Mouse (Mus musculus): ENCODE measurements around the gene Nr6a1.

Gene Nr6a1

DNA sequence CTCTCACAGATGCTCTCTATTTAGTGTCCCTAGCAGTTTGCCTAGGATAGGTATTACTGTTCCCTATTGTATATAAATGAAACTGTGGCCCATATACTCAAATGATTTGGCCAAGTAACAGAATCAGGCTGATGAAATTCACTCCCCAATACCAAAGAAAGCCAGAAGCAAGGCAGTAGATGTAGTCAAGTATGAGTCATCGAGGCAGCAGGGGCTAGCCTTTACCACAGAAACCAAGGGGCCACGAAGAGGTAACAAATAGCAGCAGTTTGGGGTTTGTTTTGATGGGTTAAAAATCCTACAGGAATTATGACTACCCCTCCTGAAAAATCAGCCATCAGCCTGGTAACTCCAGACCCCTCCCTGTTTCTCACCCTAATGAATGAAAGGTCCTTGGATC lies 147.5 kb downstream of the Nr6a1 start:
- no peak for DNase-seq

DNA sequence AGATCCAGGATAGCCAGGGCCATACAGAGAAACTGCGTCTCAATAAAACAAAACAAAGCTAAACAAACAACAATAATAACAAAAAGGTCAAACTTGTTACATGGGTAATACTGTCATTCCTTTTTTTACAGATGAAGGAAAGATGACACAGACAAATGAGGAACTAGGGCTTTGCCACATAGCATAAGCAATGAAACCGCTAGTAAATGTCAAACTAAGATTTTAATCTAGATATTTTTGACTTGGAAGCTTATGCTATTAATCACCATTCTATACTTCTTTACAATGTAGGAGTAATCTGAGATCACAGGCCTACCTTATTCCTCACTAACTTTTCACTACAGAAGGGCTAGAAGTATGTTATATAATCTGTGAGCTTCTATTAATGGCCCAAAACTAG lies 150.2 kb downstream of the Nr6a1 start:
- DNase-seq, result no peak

DNA sequence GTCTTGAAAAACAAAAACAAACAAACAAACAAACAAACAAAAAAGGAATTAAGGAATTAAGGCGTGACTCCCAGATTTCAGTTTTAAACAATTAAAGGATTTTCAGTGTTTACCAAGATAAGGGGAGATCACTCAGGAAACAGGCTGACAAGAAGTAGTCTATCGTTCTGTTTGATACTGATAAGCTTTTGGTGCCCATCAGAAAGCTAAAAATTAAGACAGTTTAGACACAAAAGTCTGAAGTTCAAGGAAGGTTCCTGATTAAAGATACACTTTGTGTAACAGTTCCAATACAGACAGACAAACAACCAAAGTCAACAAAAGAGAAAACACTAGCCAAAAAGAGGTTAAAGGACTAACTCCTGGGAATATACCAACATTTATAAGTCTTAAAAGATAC lies 152.6 kb downstream of the Nr6a1 start:
- DNase-seq, result no peak

DNA sequence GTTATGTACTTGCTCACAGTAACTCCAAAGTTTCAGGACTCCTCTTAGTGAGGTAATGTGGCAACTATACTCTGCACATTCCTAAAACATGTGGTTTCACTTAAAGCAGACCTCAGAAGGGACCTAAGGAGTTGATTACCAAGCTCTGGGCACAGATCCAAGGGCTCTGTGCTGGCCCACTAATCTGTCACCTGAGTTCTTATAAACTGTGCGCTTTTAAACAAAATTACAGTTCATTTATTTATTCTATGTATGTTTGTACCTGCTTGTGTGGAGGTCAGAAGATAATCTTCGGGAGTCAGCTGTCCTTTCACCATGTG lies 156.1 kb downstream of the Nr6a1 start:
- no peak for DNase-seq

DNA sequence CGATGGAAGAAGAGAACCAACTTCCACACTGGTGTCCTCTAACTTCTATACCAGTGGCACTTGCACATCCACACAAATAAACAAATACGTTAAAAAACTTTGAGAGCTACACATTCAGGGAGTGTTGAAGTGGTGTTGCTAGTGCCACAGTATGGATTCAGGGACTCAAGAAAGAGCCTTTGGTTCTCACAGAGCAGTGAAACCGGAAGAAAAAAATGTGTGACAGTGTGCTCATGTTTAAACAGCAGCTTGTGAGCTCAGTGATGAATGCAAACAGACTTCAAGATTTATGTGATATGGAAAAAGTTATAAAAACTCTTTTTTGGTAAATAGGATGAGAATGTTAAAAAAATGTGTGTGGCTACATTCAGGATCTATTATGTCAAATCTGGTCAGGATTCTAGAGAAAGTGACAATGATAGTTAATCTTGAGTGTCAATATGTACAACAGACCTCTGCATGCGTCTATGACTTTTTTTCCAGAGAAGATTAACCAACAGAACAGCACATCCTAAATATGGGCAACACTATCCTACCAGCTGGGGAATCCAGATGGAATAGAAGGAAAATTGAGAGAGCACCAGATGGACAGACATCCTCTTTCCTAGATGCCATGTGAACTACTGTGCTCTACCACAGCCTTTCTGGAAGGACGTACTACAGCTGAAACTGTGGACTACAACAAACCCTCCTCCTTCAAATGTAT lies 156.6 kb downstream of the Nr6a1 start:
- no peak for DNase-seq

DNA sequence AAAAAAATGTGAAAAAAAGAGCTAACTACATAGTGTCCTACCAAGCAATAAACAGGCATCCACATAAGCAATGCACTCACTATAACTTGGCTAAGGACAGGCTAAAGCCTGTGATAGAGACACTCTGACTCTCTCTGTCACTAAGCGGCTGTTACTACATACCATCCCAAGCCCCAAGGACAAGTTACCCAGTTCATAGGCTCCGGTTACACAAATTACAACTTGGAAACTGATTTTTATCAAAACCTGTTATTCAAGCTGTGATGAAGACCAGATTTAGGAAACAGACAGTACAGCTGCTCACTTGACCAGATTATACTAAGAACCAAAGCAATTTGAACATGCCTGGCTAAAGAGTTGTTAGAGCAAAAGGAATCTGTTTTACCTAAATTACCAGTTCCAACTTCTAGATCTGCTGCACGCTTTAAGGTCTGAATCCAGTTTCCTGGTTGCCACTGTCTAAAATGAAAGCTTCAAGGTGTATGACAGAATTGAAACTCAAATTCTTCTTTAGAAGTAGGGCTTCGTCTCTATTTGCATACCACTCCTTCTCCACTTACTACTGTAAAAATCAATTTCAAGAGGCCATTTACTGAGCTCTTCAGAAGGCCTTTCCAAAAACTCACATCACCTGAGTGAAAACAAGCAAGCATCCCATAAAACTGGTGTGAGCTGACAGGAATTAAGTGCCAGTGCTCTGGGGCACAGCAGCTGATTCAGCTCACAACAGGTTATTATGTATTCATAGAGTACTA lies 160.1 kb downstream of the Nr6a1 start:
- DNase-seq, result no peak

DNA sequence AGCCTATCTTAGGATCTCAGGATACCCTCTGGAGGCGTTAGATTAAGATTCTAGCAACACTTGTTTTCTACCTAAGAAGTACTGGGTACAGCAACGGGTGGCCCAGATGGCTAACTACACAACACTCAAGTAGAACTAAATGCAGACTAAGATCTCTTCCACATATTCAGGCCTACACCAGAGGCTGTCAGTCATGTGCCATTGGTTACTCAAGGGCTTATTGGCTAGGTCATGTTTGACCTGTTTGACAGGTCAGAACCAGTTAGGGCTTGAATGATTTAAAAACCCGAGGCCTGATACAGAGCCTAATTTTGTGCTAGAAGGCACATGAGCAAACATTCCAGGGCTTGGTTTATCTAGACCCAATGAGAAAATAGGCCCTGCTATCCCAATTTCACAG lies 187.6 kb downstream of the Nr6a1 start:
- DNase-seq, result no peak

DNA sequence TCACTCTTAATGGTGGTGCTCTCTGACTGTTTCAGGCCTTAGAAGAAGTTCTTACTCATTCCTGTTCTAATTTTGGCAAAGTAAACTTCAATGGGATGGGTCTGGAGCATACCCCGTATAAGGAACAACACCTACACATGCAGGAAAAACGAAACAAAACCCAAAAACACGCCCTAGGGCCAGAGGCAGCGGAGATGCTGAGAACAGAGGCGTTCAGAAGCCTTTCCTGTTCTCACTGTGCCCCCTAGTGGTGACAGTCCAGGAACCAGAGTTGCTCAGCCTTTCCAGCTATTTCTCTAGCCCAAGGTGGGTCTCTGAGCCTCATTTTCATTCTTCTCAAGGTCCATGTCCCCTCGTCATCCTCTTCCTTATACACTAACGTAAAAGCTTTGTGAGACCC lies 188.1 kb downstream of the Nr6a1 start:
- DNase-seq, result peak; percentile 66 to 75

DNA sequence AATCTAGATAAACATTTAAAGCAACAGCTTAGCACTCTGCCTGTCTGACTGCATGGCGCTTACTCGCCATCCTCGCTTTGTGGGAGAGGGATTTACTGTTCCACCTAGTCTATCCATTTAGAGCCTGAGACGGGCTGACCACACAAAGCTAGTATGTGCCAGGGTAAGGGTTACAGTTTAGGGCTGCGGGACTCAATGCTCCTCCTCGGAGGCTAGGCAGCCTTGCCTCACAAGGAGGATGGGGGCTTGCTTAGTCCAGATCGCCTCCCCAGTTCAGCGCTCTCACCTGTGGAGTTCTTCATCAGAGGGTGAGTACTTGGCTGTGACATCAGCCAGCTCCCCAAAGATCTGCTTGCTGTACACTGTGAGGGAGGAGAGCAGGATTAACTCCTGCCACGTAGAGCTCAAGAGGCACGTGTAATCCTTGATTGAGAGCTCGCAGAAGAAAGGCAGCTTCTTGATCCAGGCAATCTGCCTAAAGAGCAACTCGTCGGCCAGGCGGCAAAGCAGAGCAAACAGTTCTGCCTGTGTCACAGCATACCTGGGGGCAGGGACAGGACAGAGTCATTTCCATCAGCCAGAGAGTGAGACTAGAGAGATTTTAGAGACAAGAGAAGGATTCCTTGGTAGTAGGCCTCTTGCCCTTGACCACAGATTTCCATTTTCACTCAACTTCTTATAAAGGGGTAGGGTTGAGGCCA lies 188.7 kb downstream of the Nr6a1 start:
- no peak for DNase-seq

DNA sequence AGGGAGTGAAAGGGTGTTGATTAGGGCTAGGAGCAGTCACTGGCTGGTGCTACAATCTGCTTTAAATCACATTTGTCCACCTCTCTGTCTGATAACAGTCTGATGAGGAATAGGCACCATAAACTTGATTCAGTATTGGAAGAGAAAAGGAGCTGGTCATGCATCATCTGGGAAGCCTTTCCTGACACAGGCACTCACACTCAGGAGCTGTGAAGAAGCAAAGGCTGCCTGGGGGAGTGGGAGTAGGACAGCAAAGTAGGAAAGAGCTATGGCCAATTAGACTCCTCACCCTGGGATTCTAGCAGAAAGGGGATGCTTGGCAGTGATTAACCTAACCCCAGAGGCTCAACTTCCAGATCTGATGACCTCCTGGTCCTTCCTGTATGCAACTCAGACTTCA lies 191.7 kb downstream of the Nr6a1 start:
- DNase-seq, result no peak

DNA sequence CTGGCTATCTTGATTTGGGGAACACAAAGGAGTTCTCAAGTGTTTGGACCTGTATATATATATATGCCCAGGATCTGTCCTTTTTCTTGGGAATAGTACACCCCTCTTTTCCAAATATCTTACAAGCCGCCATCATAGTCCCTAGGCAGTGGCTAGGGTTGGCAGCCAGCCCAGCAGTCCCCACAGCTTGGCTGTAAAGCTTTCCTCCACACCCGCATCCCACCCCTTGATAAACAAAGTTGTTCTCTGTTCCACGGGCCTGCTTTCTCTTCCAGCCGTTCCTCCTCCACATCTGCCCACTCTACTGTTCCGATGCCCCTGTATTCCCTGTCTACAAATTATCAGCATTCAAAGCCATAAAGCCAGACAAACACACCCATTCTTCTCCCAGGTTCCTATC lies 192.8 kb downstream of the Nr6a1 start:
- no peak for DNase-seq

DNA sequence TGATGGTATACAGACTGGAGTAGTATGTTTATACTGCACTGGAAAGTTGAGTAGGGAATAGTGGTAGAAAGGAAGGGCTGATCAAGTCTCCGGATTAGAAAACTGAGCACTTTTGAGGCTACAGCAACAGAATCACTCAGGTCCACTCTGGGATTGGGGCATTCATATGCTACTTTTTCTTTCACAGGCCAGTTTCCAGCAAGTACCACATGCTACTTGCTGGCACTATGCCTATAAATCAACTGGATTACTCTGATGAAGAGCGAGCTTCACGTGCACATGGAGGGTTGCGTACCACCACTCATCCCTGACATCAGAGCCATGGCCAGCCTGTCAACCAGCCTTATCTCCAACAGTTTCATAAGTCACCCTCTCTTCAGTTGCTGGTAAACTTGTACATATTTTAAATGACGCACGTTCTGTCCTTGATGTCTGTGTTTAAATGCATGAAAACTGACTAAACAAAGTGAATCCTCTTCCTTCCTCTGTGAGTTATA lies 197.1 kb downstream of the Nr6a1 start:
- DNase-seq, result no peak

DNA sequence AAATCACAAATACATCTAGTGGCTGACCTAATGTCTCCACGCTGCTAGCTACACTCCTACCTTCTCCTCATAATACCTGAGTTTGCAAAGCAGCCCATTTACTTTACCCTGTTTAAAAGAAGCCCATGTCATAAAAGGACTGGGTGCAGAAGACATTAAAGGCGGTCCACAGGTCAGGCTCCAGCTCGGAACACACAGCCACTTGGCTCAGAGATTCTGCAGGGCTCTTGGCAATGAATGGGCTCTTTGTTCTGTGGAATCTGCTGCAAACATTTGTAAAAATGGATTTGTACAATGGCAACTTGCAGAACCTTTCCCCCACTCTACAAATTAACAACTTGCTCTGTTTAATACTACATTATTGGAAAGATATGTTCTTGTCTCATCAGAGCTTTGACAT lies 202.1 kb downstream of the Nr6a1 start:
- DNase-seq, result no peak

DNA sequence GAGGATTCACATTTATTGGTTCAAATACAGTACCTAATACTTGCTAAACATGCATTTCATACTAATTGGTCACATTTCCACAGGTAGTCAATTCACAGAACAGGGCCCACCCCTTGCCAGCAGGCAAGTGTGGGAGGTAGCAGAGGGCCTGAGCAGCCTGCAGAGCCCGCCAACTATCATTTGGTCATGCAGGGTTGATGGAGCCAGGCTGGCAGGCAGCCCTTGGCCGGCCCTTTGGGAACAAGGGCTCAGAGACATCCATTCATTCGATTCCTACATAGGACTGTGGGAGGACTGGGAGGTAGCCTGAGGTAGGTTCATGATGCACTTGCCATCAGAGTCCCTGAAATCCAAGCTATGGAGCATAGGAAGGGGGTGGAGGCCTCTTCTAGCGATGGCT lies 204.1 kb downstream of the Nr6a1 start:
- peak; percentile 23 to 40 for DNase-seq

DNA sequence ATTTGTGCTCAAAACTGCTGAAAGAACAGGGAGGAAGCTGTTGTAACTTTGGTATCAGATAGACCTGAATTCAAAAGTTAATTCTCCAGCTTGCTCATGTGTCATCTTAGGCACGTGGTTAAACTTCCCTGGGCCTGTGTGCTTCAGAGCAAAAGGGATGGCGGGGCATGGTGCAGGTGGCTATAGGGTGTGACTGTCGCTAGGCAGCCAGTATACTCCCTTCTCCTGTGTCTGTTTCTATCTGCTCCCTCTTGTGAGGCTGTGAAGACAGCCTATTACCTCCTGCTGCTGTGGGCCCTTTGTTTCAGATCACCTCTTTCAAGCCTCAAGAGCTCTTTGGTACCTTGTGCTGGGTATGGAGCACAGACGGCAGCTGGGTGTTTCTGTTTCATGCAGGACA lies 205.4 kb downstream of the Nr6a1 start:
- DNase-seq, result no peak

DNA sequence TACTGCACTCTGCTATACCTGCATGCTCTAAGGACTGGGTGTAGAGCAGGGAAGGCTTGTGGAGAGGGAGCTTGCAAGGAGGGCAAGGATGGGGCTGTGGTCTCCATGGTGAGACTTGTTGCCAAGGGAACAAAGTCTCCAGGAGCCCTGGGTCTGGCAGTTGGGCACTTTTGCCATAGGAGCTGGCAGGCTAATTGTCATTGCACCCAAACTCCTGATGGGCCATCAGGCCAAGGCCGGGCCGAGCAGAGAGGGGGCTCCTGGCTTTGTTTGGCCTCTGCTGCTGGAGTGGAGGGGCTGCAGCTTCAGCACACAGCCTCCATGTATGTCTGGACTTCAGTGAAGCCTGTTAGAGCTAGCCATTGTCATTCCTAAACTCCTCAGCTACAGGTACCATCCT lies 206.8 kb downstream of the Nr6a1 start:
- DNase-seq, result no peak

DNA sequence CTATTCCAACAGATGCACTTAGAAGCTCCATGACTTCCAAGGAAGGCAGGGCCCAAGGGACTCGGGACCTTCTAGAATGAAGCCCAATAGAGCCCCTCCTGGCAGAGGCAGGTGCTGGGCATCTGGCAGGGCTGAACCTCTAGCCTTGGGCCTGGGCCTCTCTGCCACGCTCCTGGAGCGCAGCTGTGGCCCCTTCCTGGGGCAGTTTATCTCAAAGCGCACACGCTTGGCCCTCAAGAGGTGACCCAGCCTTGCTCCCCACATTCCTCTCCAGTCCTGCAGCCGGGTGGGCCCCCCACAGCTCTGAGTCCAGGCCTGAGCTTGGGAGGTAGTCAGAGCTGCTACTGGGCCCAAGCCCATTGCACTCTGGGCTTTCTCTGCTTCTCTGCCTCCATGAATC lies 208.1 kb downstream of the Nr6a1 start:
- no peak for DNase-seq

DNA sequence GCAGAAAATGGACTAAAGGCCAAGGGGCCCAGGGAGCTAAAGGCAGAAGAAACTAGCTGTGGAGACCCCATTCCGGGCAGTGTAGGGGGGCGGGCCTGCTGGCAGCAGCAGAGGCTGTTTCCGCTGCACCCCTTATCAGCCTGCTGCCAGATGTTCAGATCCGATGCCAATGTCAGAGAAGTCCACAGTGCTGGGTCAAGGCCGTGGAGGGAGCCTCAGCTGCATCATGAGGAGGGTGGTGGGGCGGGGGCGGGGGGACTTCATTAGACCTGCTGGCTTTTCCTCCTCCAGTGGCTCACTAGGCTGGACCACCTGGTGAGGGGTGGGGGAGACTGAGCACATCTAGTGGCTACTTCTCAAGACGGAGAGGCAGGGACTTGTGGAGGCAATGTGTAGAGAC lies 208.8 kb downstream of the Nr6a1 start:
- DNase-seq, result no peak

DNA sequence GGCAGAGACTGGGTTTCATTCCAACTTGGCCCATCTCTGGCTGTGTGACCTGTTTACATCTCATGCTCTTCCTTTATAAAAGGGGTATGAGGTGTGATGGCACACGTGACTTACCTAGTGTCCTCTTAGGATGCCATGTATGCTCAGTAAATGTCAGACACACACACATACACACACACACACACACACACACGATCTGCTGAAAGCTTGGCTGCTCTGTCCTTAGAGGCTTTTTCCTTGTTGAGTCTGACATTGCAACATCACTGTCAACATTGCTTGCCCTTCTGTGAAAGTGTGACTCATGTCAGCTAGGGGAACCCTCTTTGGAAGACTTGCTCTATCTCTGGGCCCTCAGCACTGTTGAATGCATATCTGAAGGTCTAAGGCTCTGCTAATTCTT lies 210.1 kb downstream of the Nr6a1 start:
- no peak for DNase-seq

DNA sequence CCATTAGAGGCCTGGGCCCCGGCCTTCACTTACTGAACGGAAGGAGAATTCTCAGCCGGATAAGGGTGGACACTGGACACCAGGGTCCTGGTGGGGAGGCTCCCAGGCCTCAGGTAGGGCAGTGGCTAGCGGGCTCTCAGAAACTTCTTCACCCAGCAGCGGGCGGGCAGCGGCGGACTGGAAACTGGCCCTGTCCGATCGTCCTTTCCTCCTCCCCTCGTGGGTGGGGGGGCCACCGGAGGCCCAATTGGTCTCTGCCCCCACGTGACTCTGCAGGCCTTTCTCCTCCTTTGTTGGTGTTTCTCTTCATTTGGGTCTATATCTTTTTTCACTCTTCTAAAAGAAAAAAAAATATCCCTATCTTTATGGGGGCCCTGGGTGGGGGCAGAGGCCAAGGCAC lies 213.2 kb downstream of the Nr6a1 start, which contains the start of gene Nr5a1:
Gene Nr5a1 (minus strand): TSS at position 219 of the 400 bp plus-strand sequence.
- no peak for DNase-seq

DNA sequence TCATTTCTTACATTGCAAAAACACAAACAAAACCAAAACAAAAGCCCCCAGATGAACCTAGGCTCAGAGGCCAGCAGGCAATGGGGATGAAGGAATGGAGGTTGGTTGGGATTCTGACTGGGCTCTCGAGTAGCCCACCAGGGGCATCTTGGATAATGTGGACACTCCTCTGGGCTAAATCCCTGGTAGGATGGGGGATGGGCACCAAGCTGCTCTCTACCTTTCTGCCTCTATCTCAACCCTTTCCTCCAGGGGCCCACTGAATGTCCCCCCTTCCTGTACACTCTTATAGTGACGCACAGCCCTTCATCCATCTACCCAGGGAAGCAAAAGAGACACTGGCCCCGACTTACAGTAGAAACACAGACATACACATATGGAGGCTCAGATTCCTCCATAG lies 213.9 kb downstream of the Nr6a1 start:
- DNase-seq, result no peak

DNA sequence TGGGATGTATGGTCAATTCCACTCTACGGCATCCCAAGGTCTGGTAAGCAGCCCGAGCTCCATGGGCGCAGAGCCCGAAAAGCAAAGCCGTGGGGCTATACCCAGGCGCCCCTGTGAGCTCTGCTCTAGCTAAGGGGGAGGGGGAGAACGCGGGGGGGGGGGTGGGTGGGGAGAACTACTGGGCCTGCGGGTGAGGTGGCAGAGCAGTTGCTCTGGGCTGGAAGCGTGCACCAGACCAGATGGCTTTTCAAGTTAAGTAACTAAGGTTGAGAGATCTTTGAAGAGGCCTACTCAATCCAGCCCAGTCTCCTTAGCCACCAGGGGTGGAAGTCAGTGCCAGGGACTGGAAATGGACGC lies 214.7 kb downstream of the Nr6a1 start:
- no peak for DNase-seq

DNA sequence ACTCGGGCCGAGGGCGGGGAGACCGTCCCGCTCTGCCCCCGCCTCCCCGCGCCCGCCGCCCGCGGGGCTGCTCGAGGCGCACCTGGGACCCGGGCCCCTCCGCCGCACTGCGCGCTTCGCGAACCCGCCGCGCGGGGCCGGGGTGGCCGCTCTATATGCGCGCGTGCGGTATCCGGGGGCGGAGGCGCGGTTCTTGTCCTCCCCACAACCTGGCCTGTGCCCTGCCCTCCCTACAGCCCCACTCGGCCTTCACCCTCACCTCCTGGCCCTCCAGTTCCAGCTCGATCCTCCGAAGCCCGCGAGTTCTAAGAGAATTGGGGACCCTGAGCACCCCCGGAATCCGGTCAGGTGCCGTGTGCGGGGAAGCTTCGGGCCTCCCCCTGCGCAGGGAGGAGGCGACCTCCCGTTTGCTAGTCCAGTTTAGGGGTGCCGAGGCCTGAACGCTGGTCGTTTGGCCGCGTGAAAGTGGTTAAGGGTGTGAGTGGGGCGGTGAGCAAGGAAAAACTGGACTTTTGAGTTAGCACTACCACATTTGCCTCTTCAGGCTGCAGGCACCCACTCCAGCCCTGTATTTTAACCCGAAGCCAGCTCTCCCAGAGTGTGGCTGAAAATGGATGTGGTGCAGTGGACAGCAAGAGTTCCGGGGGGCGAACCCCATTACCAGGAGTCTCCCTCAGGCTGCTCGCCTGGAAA lies 215.3 kb downstream of the Nr6a1 start:
- DNase-seq, result no peak

All from cerebellum, postnatal 36 days (tissue).